Mouse (Mus musculus) gastrocnemius, postnatal 25 days (tissue): ENCODE measurements at regions not wholly inside any gene's neighbourhood (a gene's known extent, or its start where the extent isn't known, plus 50 kb on each side); places are given as distances from the start of the nearest gene placed in this dataset.
"Not testable (repeated sequence)": the region's sequence is repeated elsewhere in the genome, so short reads cannot be mapped to it uniquely, and the experiment has no call there.

Source experiments
- DNase-seq: peaks from one replicate; pipeline ENCODE4 v3.0.0; 2022

DNA sequence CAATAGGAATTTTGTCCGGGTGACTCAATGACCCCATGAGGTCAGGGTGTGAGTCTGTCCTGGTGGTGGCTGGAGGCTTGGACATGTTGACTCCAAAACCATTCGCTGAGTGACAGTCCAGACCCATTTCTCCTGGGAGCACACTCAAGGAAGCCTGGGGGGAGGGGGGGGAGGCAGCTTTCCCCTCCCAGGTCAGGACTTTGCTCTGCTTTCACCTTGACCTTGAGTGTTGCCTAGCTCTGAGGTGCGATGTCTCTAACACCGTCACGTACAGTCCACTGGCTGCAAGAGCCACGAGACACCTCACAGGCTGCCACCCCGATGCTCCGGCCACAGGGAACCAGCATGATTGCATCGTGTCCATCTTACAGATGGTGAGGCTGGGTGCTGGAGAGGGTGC, 127.3 kb upstream of the A430005L14Rik start:
- no peak for DNase-seq

DNA sequence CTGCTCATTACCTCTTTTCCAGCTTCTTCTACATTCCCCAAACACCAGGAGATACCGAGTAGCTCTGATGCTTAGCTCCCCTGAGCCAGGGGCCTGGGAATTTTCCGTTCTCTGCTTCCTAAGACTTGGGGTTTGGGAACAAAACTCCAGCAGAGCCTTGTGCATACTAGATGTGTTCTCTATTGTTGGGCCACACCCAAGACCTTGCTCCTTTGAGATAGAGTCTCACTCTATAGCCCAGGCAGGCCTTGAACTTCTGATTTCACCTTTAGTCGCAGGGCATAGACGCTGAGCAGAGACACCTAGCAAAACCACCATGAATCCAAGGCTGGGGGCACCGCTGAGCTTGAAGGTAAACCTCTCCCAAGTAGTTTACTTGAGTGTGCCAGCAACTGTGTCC, 126.5 kb upstream of the A430005L14Rik start:
- DNase-seq: no peak

DNA sequence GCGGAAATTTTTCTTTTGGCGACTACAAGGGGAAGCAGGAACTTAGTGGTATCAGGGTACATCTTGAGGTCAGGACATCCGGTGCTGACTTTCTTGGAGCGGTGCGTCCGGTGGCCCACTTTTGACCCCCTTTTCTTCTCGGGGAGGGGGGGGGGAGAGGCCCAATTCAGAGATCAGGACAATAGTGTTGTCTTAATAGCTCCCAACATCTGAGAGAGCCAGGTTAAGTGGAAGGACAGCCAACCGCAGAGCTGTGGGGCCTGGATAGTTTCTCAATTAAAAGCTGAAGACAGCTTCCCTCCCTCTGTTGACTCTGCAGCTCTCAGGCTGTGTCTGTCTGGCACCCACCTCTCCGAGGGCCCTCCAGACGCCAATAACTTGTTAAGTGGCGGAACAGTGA, 125.8 kb upstream of the A430005L14Rik start:
- not testable (repeated sequence) for DNase-seq

DNA sequence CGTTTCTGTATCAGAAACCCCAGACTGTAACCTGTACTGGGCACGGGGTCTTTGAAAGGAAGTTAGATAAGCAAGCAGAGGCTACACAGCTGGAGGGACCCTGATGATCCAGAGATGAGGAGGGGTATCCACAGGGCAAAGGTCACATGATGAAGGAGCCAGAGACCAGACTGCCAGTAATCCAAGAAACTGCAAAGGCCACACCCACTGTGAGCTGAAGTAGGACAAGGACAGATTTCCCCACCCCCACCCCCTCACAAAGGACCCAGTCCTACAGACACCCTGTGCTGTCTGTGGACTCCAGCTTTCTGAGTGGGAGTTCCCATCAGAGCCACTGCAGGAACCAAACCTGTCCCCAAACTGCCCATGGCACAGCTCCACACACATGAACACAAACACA, 124.9 kb upstream of the A430005L14Rik start:
- no peak for DNase-seq

DNA sequence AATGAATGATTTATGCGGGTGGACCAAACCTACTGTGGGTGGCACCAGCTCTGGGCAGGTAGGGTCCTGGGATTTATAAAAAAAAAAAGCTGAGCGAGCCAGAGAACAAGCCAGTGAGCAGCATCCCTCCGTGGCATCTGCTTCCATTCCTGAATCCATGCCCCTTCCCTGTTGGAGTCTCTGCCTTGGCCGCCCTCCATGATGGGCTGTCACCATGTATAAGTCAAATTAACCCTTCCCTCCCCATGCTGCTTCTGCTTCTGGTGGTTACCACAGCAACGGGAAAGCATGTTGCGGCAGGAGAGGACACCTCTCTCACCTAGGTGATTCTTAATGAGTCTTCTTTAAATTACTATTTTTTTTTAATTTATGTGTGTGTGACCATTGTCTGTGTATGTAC, 112.3 kb upstream of the A430005L14Rik start:
- DNase-seq: no peak

DNA sequence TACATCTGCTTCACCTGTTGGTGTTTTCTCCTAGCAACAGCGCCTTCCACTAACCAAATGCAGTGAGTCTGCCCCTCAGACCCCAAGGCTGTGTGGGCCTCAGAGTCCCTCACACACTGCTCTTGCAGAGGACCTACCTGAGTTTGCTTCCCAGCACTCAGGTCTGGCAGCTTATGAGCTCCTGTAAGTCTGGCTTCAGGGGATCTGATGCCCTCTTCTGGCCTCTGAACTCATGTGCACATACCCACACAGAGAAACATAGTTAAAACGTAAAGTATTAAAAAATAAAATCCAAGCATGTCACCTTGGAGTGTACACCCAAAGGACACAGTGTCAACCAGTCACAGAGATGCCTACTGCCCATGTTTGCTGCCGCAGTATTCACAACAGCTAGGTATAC, 108.8 kb upstream of the A430005L14Rik start:
- DNase-seq: no peak

DNA sequence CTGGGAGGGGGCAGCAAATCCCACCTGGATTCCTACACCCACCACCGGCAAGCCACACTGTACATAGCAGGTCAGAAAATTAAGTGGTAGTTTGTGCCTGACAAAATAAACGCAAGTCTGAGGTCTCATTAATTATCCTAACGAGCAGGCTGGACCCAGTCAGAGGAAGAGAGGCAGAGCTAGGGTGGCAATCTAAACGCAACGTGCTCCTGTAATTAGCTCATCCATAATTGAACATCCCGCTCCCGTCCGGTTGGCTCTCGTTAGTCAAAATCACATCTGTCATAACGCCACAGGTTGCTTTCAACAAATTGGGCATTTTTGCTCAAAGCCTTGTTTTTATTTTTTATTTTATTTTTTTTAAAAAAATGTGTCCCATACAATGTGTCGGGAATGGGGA, 106.9 kb upstream of the A430005L14Rik start:
- DNase-seq: no peak

DNA sequence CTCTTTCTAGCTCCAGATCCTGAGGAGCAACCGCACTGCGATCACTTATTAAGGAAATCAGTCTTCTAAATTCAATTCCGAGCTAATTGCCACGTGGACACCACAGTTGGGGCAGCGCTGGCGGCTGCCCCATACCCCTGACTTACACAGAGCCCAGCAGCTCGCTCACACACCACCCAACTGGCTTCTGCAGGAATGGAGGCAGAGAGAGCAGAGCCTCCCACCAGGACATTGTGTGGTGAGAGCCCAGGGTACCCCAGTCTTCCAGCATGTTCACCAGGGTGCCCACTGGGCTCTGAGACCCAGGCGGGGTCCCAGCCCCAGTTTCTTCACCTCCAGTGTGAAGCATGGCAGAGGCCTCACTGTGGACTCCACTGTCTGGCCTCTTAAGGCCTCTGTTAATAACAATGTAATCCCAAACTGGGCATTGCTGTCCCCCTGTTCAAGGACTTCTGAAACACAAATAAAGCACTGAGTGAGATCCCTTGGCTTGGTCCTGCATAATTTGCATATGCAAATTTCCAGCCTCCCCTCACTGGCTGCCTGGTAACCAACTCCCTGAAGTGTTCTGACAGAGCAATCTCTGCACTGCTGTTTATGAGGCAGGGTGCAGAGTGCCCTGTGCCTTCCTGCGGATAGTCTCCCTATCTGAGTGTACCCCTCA, 102.8 kb upstream of the A430005L14Rik start:
- no peak for DNase-seq

DNA sequence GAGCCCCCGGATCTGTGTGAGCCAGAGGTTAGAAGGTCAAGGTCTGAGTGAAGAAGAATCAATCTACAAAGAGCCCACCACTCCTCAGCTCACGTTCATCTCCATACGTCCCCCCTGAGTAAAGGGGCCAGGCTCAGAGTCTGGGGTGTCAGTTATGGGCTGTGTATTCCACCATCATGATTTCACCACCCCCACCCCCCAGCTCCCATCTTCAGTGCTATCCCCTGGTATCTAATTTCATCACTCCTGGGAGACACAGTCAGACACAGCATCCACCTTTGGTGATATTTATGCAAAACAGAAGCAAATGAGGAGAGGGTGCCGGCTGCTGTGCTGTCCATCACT, 102.3 kb upstream of the A430005L14Rik start:
- DNase-seq: no peak

DNA sequence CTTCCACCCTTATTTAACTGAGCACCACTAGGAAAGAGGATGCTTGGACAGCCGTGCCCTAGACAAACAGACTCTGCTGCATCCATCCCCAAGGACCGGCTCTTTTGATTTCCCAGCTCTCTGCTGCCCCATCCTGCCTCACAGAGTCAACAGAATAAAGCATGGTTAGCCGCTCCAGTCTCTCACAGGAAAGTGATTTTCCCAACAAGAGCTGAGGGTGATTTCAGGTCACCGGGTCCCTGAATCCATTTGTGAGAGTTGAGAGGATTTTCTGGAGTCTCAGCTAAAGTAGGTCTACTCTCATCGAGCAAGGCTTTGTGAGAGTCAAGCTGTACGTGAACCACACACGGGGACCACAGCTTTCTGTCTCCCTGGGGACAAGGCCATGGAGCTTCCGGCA, 95.6 kb upstream of the A430005L14Rik start:
- DNase-seq: no peak

DNA sequence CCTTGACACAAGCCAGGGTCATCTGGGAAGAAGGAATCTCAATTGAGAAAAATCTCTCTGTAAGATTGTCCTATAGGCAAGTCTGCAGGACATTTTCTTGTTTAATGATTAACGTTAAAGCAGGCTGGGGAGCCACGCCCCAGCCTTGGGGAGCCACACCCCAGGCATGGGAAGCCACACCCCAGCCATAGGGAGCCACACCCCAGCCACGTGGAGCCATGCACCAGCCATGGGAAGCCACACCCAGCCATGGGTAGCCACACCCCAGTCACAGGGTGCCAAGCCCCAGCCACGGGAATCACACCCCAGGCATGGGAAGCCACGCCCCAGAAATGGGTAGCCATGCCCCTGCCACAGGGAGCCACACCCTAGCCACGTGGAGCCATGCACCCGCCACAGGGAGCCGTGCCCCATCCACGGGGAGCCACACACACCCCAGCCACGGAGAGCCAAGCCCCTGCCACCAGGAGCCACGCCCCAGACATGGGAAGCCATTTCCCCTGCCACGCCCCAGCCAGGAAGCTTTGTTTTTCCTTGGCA, 94.8 kb upstream of the A430005L14Rik start:
- no peak for DNase-seq

DNA sequence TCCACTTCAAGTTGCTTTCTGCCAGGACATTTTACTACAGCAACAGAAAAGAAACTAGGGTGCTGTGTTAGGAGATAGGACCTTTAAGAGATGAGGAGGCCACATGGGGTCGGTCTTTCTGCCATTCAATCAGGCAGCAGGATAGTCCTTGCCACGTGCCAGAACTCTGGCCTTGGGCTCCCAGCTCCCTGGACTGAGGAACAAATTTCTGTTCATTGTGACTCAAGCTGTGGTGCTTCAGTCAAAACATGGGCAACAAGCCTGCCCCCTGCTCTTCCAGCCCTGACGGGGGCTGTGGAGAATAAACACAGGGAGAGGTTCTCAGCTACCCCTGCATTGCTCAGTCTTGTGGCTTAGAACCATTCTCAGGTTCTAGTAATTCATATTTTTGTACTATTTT, 84.7 kb upstream of the A430005L14Rik start:
- no peak for DNase-seq

DNA sequence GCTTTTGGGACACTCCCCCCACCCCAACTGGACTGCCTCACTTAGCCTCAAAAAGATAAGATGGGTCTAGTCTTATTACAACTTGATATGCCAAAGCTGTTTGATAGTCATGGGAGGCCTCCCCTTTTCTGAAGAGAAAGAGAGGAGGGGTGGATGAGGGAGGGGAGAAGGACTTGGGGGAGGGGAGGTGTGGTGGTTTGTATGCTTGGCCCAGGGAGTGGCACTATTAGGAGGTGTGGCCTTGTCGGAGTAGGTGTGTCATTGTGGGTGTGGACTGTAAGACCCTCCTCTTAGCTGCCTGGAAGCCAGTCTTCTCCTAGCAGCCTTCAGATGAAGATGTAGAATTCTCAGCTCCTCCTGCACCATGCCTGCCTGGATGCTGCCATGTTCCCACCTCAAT, 82.0 kb upstream of the A430005L14Rik start:
- DNase-seq: not testable (repeated sequence)

DNA sequence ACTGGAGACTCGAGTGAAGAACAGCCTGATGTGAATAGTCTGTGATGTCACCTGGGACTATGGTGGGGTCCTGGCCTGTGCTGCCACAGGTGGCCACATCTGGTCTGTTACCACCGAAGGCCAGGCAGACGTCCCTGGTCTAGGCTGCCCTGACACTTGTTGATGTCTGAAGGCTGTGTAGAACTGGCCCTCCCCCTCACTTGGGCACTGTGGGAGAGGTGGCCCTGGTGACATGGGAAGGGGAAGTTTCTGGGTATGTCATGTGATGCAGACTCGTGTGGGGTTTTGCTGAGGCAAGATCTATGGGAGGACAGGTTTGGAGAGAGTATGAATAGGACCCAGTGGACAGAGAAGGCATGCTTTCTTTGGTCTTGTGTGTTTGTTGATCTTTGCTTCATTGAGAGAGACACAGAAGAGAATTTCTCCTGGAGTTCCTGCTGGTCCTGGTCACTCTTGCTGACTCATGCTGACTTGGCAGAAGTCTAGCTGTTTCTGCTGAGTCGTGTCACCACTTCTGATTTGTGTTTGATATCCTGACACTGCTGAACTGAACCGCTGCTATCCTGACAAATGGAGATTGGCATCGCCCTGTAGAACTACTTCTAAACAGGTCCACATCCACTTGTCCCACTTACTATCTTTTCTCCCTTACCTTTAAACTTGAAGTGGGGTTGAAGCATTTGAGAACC, 79.9 kb upstream of the A430005L14Rik start:
- no peak for DNase-seq

DNA sequence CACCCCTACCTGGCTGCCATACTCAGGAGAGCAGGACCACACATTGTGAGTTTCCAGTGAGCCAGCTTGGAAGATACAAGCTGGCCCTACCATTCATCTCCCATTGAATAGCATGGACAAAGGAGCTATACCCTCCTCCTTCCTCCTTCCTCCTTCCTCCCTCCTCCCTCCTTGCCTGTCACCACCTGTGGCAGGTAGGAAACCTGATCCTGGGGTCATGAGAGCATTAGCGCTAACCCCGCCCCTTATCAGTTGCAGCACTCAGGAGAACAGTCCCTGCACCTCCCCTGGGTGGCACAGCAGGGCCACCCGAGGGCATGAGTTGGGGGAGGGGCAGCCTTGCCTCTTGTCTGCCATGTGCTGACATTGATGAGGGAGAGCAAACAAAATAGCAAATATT, 74.0 kb upstream of the A430005L14Rik start:
- no peak for DNase-seq

DNA sequence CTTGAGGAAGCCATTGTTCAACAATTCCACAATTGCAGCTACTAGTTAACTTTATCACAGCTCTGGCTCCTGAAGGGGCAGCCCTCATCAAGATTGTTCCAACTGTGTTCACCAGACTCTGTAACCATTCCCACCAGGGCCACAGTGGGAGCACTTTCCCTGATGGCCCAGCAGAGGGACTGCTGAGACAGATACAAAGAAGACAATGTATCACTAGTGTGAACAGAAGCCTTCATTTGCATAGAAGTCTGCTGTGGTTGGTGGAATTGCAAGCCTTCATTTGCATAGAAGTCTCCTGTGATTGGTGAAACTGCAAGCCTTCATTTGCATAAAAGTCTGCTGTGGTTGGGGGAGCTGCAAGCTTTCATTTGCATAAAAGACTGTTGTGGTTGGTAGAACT, 73.0 kb upstream of the A430005L14Rik start:
- no peak for DNase-seq

DNA sequence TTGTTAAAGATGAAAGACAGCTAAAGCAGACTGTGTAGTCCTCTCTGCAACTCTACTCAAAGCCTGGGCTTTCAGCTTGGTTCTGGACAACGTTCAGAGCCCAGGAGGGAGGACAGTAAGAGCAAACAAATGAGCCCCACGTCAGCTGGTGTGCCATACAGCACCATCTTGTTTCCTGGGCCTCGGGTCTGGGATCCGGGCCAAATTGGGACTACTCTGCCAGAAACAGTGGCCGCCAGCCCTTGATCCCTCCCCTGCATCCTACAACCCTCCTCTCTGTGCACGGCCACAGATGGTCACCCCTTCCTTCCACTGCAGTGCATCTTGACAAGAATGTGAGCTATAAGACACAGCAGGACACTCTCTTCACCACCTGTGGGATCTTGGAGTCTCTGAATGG, 71.2 kb upstream of the A430005L14Rik start:
- DNase-seq: no peak

DNA sequence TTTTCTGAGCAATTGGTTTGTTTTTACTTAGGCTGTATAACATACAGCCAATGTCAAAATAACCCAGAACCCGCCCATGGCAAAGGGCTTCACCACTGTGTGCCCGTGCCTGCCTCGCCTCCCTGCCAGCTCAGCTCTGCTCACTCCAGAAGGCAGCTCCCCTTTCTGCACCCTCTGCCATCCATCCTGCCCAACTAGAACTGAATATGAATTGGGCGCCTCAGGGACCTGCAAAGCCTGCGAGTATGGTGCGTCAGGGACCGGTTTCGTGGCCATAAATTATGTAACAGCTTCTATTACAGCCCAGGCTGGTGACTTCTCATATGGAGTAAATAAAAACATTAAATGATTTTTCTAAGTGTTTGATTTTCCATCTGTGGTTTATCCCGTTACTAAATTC, 66.9 kb upstream of the A430005L14Rik start:
- DNase-seq: no peak

DNA sequence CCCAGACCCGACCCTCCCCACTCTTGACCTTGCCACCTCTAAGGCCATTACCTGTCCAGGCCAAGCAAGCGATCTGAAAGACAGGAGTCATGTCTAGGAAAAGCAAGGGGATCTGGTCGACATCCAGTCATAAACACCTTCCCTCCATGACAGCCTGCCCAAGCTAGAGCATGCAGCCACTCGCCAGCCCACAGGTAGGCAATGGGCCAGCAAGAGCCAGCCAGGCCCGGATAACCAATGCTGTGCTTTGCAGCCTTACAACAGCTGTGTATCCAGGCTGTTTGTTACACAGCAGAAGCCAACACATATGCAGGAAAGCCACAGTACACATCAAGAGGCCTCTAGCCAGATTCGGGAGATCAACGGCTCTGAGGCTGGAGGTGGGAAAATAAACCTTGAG, 57.3 kb upstream of the A430005L14Rik start:
- DNase-seq: no peak

DNA sequence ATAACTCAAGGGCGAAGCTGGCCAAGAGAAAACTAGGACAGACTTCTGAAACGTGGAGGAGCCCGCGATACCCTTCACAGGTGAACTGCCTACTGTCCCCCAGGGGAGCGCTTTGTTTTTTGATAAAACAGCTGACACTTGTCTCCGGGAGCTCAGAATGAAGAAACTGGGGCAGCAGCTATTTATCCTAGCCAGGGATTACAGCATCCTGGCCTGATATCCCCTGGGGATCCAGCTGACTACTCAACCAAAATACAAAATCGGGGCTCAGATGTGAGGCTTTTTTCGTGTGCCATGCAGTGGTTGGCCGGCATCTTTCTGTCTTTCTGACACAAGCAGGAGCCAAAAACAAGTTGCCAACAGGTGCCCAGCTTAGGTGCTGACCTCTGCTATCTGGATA, 52.0 kb upstream of the A430005L14Rik start:
- DNase-seq: no peak

DNA sequence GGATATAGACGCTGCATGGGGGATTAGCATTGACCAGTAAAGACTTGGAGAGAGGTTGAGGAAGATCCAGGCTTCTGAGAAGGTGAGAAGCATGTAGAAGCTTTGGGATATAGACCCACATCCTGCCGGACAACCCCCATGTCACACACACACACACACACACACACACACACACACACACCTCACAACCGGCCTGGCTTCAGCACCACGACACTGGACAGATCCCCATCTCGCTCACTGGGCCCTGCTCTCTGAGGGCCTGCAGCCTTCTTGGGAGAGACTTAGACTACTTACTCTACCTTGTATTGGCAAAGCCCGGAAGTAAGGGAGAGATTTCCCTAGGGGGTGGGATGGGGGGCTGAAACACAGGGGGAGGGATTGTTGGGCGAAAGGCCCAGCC, 51.5 kb upstream of the A430005L14Rik start:
- no peak for DNase-seq
